Mouse (Mus musculus): ENCODE results near the gene Pik3ca.

The Pik3ca gene

GRCm38 (mm10) chr3:32441710-32442109, 44.2 kb downstream of the Pik3ca start:
- DNase-seq (ENCODE audit: low read depth, low spot score) = no peak

GRCm38 (mm10) chr3:32454329-32455021, 57.0 kb downstream of the Pik3ca start:
- DNase-seq (ENCODE audit: low read depth, low spot score) = no peak

GRCm38 (mm10) chr3:32459777-32460176, 62.3 kb downstream of the Pik3ca start:
- peak; percentile 75 for DNase-seq (ENCODE audit: low read depth, low spot score)

GRCm38 (mm10) chr3:32467321-32467720, 69.8 kb downstream of the Pik3ca start:
- no peak for DNase-seq (ENCODE audit: low read depth, low spot score)

- no peak for DNase-seq (ENCODE audit: low read depth, low spot score)
These were observed 70.9 kb downstream of the Pik3ca start for GRCm38 (mm10) chr3:32468411-32468810.

GRCm38 (mm10) chr3:32470449-32470848, 73.0 kb downstream of the Pik3ca start:
- no peak for DNase-seq (ENCODE audit: low read depth, low spot score)

GRCm38 (mm10) chr3:32471098-32471497, 73.6 kb downstream of the Pik3ca start:
- DNase-seq (ENCODE audit: low read depth, low spot score) = no peak

- no peak for DNase-seq (ENCODE audit: low read depth, low spot score)
These were observed 74.9 kb downstream of the Pik3ca start for GRCm38 (mm10) chr3:32472191-32472900.

- DNase-seq (ENCODE audit: low read depth, low spot score) = no peak
These were observed 75.7 kb downstream of the Pik3ca start for GRCm38 (mm10) chr3:32473184-32473583.

- DNase-seq (ENCODE audit: low read depth, low spot score) = no peak
These were observed 82.5 kb downstream of the Pik3ca start for GRCm38 (mm10) chr3:32479961-32480360.

- DNase-seq (ENCODE audit: low read depth, low spot score) = no peak
These were observed 85.6 kb downstream of the Pik3ca start for GRCm38 (mm10) chr3:32483035-32483434.

GRCm38 (mm10) chr3:32486543-32486942, 89.1 kb downstream of the Pik3ca start:
- no peak for DNase-seq (ENCODE audit: low read depth, low spot score)

- DNase-seq (ENCODE audit: low read depth, low spot score) = no peak
These were observed 90.7 kb downstream of the Pik3ca start for GRCm38 (mm10) chr3:32488172-32488571.

GRCm38 (mm10) chr3:32490076-32490927, 92.8 kb downstream of the Pik3ca start:
- DNase-seq (ENCODE audit: low read depth, low spot score) = no peak

- DNase-seq (ENCODE audit: low read depth, low spot score) = no peak
These were observed 93.5 kb downstream of the Pik3ca start for GRCm38 (mm10) chr3:32490928-32491315.

GRCm38 (mm10) chr3:32492097-32493090, 94.9 kb downstream of the Pik3ca start, which contains the start of gene Kcnmb3:
TSS of gene Kcnmb3 (minus strand) at chr3:32492231.
- DNase-seq (ENCODE audit: low read depth, low spot score) = no peak

- DNase-seq (ENCODE audit: low read depth, low spot score) = peak; percentile 32
These were observed 97.1 kb downstream of the Pik3ca start for GRCm38 (mm10) chr3:32494387-32495087.

- no peak for DNase-seq (ENCODE audit: low read depth, low spot score)
These were observed 97.8 kb downstream of the Pik3ca start for GRCm38 (mm10) chr3:32495088-32495770.

- no peak for DNase-seq (ENCODE audit: low read depth, low spot score)
These were observed 98.6 kb downstream of the Pik3ca start for GRCm38 (mm10) chr3:32495856-32496710.

Measured in ES-CJ7 (cell line).